Mouse (Mus musculus): Measurements from ENCODE around the gene Nosip. TPM values are rescaled to one million over a fixed set of nuclear protein-coding genes. Genes with fewer than 3 reads are reported as not detected.

The Nosip gene
- total and polyA plus RNA-seq, 2 experiments from 2014 or later, result 68.3 to 72.3 TPM

DNA sequence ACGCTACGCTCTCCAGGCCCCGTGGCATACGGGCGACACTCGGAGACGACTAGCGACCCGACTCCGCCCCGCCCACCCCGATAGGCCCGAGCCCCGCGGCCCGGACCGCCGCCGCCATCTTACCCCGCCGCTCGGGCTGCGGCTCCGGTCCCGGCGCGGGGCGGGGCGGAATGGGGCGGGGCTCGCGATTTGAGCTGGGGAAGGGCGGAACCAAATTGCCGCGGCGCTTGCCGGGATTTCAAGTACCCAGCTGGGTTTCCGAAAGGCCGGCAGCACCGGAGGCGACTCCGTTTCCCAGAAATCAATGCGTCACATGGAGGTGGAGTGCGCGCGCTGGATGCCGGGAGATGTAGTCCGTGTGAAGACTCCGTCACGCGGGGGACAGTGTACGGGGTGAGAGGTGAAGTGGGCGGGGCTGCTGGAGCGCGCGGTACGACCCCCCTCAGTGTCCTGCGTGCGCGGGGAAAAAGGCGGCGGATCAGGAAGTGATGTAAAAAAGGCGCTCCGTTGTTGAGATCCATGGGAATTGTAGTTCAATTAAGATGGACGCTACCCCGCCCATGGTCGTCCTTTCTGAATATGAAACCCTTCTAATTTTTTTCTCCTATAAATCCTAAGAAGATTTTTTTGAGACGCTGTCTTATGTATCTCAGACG, 46.1 kb upstream of the Nosip start, which contains the start of gene Scaf1:
TSS of gene Scaf1 (minus strand) at position 407 of the 656 bp plus-strand sequence.
- 1% methylated on average over 66 of the region's 69 CpGs for WGBS
- no peak for TF ChIP-seq CTCF (IDR thresholded peaks at IDR 0.05)
- Histone ChIP-seq H3K36me3 (ENCODE audit: insufficient read depth, low read length) (peaks cover 23% of the 10 kb centered on the region), H3K27me3 (ENCODE audit: insufficient read depth, low read length) (no peaks in the 10 kb centered on the region), H3K4me3 (ENCODE audit: low read depth, low read length) (peak within 1 kb of the TSS; percentile 84), H3K27ac (ENCODE audit: low read depth, low read length) (peak within 1 kb of the TSS; percentile 80), H3K9ac (replicated peaks; ENCODE audit: low read length, poor library complexity, severe bottlenecking) (peak within 1 kb of the TSS; percentile 96), H3K9me3 (ENCODE audit: low read length) (no peaks in the 10 kb centered on the region), H3K4me1 (ENCODE audit: insufficient read depth, low read length) (peaks cover 10% of the 10 kb centered on the region; the same call in 1 of the 2 replicates), H3K4me2 (ENCODE audit: low read depth, low read length, poor library complexity, severe bottlenecking) (peak within 1 kb of the TSS; percentile 93)
- peak; percentile 96 for ATAC-seq (ENCODE audit: low FRiP score)
- DNase-seq (ENCODE audit: low spot score), result peak; percentile 100

DNA sequence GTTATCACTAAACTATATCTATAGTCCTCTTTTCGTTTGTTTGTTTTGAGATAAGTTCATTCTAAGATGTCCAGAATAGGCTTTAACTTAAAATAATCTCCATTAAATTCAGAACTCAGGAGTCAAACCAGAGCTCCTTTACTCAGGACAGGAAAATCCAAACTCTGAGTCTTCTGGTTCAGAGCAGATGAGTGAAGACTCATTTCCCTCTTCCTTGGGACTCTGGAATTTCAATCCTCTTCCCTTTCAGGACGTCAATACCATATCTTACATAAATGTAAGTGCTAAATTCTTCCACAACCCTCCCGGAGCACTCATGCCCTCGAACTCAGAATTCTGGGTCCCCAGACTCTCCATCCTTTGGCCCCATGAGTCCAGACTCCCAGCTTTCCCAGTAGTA, 45.5 kb upstream of the Nosip start:
- no peak for ATAC-seq (ENCODE audit: low FRiP score)
- peaks cover 10% of the 10 kb centered on the region; the same call in 1 of the 2 replicates for H3K4me1 ChIP-seq (ENCODE audit: insufficient read depth, low read length)
- DNase-seq (ENCODE audit: low spot score), result no peak
- peak overlapping the region; percentile 84 for H3K4me3 ChIP-seq (ENCODE audit: low read depth, low read length)
- H3K9me3 ChIP-seq (ENCODE audit: low read length), result no peaks in the 10 kb centered on the region
- no peaks in the 10 kb centered on the region for H3K27me3 ChIP-seq (ENCODE audit: insufficient read depth, low read length)
- peak overlapping the region; percentile 93 for H3K4me2 ChIP-seq (ENCODE audit: low read depth, low read length, poor library complexity, severe bottlenecking)
- peak overlapping the region; percentile 69 for H3K27ac ChIP-seq (ENCODE audit: low read depth, low read length)
- TF ChIP-seq CTCF (IDR thresholded peaks at IDR 0.05), result no peak
- H3K36me3 ChIP-seq (ENCODE audit: insufficient read depth, low read length), result peaks cover 17% of the 10 kb centered on the region
- H3K9ac ChIP-seq (replicated peaks; ENCODE audit: low read length, poor library complexity, severe bottlenecking), result peak overlapping the region; percentile 52; the same call in 1 of the 2 replicates
- 2% methylated on average over 4 of the region's 4 CpGs for WGBS

DNA sequence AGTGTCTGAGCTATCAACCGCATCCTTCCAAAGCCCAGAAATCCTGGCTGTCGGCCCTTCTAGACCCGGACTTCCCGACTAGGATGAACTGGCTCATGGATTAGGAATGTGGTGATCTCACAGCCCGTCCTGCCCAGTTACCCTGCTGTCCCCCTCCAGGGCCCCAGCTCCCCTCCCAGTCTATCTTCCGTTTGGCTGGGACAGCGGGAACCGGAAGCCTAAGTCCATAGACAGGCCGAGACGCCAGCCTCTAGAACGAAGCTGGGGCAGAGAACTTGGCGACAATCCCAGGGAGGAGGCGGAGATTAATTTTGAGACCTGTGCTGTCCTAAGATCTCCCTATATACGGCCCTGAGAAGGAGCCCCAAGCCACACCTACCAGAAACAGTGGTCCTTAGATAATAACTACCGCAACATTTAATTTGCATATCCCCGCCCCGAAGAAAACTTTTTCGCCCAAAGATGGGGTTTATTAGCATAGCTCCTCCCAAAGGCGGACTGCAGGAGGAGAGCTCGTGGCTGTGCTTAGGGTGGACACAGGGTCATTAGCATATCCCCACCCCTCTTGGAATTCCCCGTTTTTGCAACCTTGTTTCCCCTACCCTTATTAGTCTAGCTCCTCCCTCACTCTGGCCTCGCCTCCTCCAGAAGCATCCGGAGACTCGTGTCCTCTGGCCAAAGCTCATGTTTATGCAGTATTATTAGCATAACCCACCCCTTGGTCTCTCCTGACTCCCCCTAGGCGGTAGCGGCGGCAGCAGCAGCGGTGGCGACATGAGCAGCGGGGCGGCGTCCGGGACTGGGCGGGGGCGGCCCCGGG, 44.8 kb upstream of the Nosip start, which contains the start of gene Rras:
TSS of gene Rras (plus strand) at position 720 of the 820 bp plus-strand sequence.
- H3K4me1 ChIP-seq (ENCODE audit: insufficient read depth, low read length), result peaks cover 10% of the 10 kb centered on the region; the same call in 1 of the 2 replicates

DNA sequence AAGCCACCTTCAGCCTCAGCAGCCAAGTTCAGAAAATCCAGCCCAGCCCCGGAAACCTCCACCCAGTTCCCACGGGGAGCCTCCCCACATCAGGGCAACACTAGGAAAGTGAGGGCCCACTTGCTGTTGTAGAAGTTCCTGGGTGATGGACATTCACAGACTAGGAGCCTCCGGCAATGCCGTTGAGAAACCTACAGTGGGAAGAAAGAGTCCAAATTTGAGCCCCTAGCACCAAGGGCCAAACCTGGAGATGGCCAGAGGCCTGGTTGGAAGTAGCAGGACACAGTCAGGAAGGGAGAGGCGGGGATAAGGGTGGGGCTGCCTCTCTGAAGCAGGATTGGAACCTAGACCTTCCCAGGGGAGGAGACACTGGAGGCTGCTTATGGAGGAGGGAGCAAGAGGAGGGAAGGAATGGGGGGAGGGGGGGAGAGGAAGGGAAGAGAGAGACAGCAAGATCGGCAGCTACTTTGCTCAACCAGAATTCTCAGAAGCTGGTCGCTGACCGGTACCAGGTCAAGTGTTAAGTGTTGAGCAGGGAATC, 43.1 kb upstream of the Nosip start:
- Histone ChIP-seq H3K4me3 (ENCODE audit: low read depth, low read length) (0 out of 2 replicates have a peak overlapping the region, but pooled peaks have one; percentile 2), H3K4me2 (ENCODE audit: low read depth, low read length, poor library complexity, severe bottlenecking) (0 out of 2 replicates have a peak overlapping the region, but pooled peaks have one; percentile 9), H3K9ac (replicated peaks; ENCODE audit: low read length, poor library complexity, severe bottlenecking) (no peak overlapping the region), H3K27me3 (ENCODE audit: insufficient read depth, low read length) (no peaks in the 10 kb centered on the region), H3K4me1 (ENCODE audit: insufficient read depth, low read length) (peaks cover 10% of the 10 kb centered on the region; the same call in 1 of the 2 replicates), H3K9me3 (ENCODE audit: low read length) (no peaks in the 10 kb centered on the region), H3K36me3 (ENCODE audit: insufficient read depth, low read length) (no peaks in the 10 kb centered on the region), H3K27ac (ENCODE audit: low read depth, low read length) (no peak overlapping the region)
- DNase-seq (ENCODE audit: low spot score) (no peak), ATAC-seq (ENCODE audit: low FRiP score) (no peak)
- TF ChIP-seq CTCF (IDR thresholded peaks at IDR 0.05), result no peak
- WGBS, result 47% methylated on average over 8 of the region's 8 CpGs

More for the DNA sequence above, 44.8 kb upstream of the Nosip start, which contains the start of gene Rras:
- 0 out of 2 replicates have a peak, but pooled peaks have one; percentile 30 for TF ChIP-seq CTCF (IDR thresholded peaks at IDR 0.05)
- H3K27ac ChIP-seq (ENCODE audit: low read depth, low read length), result peak within 1 kb of the TSS; percentile 69
- H3K27me3 ChIP-seq (ENCODE audit: insufficient read depth, low read length), result no peaks in the 10 kb centered on the region
- peak within 1 kb of the TSS; percentile 52 for H3K9ac ChIP-seq (replicated peaks; ENCODE audit: low read length, poor library complexity, severe bottlenecking)
- peak within 1 kb of the TSS; percentile 93 for H3K4me2 ChIP-seq (ENCODE audit: low read depth, low read length, poor library complexity, severe bottlenecking)
- DNase-seq (ENCODE audit: low spot score), result peak; percentile 95
- peak; percentile 60 for ATAC-seq (ENCODE audit: low FRiP score)
- no peaks in the 10 kb centered on the region for H3K9me3 ChIP-seq (ENCODE audit: low read length)
- peak within 1 kb of the TSS; percentile 84 for H3K4me3 ChIP-seq (ENCODE audit: low read depth, low read length)
- H3K36me3 ChIP-seq (ENCODE audit: insufficient read depth, low read length), result peaks cover 10% of the 10 kb centered on the region
- WGBS, result under 1% methylated on average over 33 of the region's 36 CpGs

DNA sequence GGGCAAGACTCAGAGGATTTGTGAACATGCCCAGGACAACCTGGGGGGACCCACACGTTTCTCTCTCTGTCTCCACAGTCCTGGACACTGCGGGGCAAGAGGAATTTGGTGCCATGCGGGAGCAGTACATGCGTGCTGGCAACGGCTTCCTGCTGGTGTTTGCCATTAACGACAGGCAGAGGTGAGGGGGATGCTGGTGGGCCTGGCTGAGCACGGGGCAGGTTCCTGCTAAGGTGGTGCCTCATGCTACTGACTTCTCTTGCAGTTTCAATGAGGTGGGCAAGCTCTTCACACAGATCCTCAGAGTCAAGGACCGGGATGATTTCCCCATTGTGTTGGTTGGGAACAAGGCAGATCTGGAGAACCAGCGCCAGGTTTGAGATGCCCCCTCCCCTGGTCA, 42.0 kb upstream of the Nosip start:
- ATAC-seq (ENCODE audit: low FRiP score), result no peak
- no peak for TF ChIP-seq CTCF (IDR thresholded peaks at IDR 0.05)

More for the DNA sequence above, 42.0 kb upstream of the Nosip start:
- H3K9ac ChIP-seq (replicated peaks; ENCODE audit: low read length, poor library complexity, severe bottlenecking), result no peak overlapping the region
- DNase-seq (ENCODE audit: low spot score), result no peak
- no peak overlapping the region for H3K27ac ChIP-seq (ENCODE audit: low read depth, low read length)
- H3K4me3 ChIP-seq (ENCODE audit: low read depth, low read length), result no peak overlapping the region
- H3K4me1 ChIP-seq (ENCODE audit: insufficient read depth, low read length), result peaks cover 5% of the 10 kb centered on the region; the same call in 1 of the 2 replicates
- WGBS, result 79% methylated on average over 9 of the region's 9 CpGs
- no peaks in the 10 kb centered on the region for H3K36me3 ChIP-seq (ENCODE audit: insufficient read depth, low read length)
- H3K27me3 ChIP-seq (ENCODE audit: insufficient read depth, low read length), result no peaks in the 10 kb centered on the region
- no peak overlapping the region for H3K4me2 ChIP-seq (ENCODE audit: low read depth, low read length, poor library complexity, severe bottlenecking)
- no peaks in the 10 kb centered on the region for H3K9me3 ChIP-seq (ENCODE audit: low read length)
